Mouse (Mus musculus) bone marrow, adult 2 months (tissue): ENCODE measurements at regions not wholly inside any gene's neighbourhood (a gene's known extent, or its start where the extent isn't known, plus 50 kb on each side); places are given as distances from the start of the nearest gene placed in this dataset.

Experiments
- H3K27ac ChIP-seq: fragments of 200-500 bp; 2 replicates; pipeline ENCODE4 v1.5.1; 2012; ENCODE audit warnings: low read depth, mild to moderate bottlenecking, control low read depth, inconsistent platforms, low read length; ENCODE audit not compliant: control insufficient read depth, poor library complexity, insufficient read depth
- H3K4me1 ChIP-seq: fragments of 200-500 bp; 2 replicates; pipeline ENCODE4 v1.6.1; 2011; ENCODE audit warnings: low read length; ENCODE audit not compliant: control insufficient read depth, insufficient read depth
- H3K4me3 ChIP-seq: fragments of 200-500 bp; replicated peaks from 2 replicates; pipeline ENCODE3; 2011; ENCODE audit warnings: mild to moderate bottlenecking, low read depth, low read length, control low read depth; ENCODE audit not compliant: control insufficient read depth
- CTCF ChIP-seq: fragments of 200-500 bp; IDR thresholded peaks from 2 replicates; pipeline ENCODE4 v1.5.1; 2011; ENCODE audit warnings: low read length, control low read depth; ENCODE audit not compliant: control insufficient read depth, insufficient read depth
- POLR2A ChIP-seq: fragments of 200-500 bp; IDR thresholded peaks from 2 replicates; pipeline ENCODE4 v1.6.1; 2011; ENCODE audit warnings: low read depth, mild to moderate bottlenecking, control low read depth, low read length, borderline replicate concordance; ENCODE audit not compliant: control insufficient read depth
- WGBS: fragments of 180-500 bp; shearing (Covaris S2); methylation state at CpG from one replicate; pipeline ENCODE4 v1.1.7; 2018; 5-methylcytosine and 5-hydroxymethylcytosine counted together

DNA sequence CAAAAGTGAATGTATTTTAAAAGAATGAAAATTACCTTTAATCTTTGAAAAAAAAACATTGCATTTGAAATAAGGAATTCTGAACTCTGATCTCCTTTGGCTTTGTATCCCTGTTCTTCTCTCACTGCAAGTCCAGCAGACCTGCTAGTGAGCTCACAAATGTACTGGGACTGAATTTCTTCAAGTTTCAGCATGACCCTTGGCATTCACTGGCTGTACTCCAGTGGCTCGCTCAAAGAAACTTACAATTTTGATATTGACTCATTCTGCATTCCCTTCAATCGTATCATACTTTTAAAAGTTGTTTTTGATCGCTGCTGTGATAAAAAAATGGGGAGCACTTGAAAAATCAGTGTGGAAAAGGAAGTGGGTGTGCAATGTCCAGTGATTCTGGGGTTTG is 456.6 kb downstream of the Cd109 start:
- TF ChIP-seq CTCF (no peak), POLR2A (no peak)
- H3K4me1 ChIP-seq: no peaks in the 10 kb centered on the region
- H3K27ac ChIP-seq: no peak overlapping the region
- no peak overlapping the region for H3K4me3 ChIP-seq
- WGBS: 69% methylated on average over 3 of the region's 3 CpGs

DNA sequence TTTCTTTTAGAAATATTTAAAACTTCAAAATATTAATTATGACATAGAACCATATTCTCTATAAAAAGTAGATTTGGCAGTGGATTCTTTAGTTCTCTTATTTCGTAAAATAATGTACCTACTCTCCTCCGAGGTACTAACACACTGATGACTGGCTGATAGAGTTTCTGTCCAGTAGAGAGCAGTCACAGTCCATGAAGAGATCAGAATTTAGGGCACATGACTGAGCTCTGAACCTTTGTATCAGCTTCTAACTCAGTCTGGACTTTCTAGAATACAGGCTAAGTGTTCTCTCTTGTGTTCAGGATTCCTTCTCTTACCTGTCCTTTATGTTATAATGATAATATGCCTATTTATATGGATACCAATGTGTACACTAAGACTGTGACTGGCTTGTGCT is 494.3 kb downstream of the Cd109 start:
- Histone ChIP-seq H3K4me1 (no peaks in the 10 kb centered on the region), H3K27ac (no peak overlapping the region), H3K4me3 (no peak overlapping the region)
- TF ChIP-seq POLR2A: no peak
- no peak for TF ChIP-seq CTCF
- 56% methylated on average over 2 of the region's 2 CpGs for WGBS

DNA sequence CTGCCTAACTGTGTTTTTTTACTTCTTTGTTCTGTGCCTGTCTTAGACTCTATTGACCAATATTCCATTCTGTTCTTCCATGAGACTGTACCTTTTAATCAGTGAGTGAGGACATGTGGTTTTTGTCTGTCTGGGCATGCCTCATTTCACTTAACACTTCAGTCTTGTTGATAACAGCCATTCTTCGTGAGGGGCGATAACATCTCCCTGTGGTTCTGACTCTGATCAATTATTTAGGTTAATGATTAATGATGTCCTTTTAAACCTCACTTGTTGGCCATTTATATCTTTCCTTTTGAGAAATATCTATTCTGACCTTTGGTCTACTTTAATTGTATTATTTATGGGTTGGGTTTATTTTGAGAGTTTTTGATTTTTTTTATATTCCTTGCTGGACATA is 496.0 kb downstream of the Cd109 start:
- no peak overlapping the region for H3K4me3 ChIP-seq
- 86% methylated on average over 2 of the region's 2 CpGs for WGBS
- H3K27ac ChIP-seq: no peak overlapping the region
- no peaks in the 10 kb centered on the region for H3K4me1 ChIP-seq
- TF ChIP-seq POLR2A: no peak
- no peak for TF ChIP-seq CTCF

DNA sequence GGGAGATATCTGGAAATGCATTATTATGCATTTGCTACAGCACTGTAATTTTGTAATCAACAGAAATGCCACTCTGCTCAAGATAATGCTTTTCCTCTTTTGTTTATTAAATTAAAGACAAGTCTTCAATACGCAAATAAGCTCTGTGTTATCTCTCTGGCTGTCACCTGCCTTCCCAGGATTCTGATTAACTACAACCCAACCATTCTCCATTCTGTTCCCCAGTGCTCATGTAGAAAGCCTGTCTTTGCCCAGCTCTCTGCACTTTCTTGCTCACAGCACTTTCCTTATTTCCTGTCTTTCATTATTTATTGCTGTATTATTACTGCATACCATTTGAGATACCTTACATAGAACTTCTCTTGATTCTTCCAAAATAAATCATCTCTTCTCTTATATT is 525.6 kb downstream of the Cd109 start:
- Histone ChIP-seq H3K4me3 (no peak overlapping the region), H3K27ac (no peak overlapping the region), H3K4me1 (no peaks in the 10 kb centered on the region)
- WGBS: 75% methylated on average over 1 of the region's 1 CpGs
- TF ChIP-seq CTCF (no peak), POLR2A (no peak)

DNA sequence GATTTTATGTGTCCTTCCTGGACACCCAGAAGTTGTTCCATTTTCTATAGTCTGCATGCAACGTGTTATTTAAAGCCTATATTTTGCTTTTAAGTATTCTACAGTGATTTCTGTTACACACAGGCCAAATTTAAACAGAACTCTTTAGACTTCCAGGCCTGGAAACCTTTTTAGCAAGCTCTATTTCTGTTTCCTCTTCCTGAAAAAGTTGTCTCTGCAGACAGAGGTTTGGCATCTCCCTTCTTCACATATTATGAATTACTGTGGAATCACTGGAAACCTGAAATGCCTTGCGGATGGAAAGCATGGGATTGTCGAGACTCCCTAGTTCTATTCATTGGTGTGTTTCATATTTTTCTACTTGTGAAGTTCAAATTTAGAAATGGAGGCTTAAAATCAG is 530.7 kb downstream of the Cd109 start:
- no peak overlapping the region for H3K27ac ChIP-seq
- no peak overlapping the region for H3K4me3 ChIP-seq
- 64% methylated on average over 3 of the region's 3 CpGs for WGBS
- no peak for TF ChIP-seq POLR2A
- no peak for TF ChIP-seq CTCF
- H3K4me1 ChIP-seq: no peaks in the 10 kb centered on the region

DNA sequence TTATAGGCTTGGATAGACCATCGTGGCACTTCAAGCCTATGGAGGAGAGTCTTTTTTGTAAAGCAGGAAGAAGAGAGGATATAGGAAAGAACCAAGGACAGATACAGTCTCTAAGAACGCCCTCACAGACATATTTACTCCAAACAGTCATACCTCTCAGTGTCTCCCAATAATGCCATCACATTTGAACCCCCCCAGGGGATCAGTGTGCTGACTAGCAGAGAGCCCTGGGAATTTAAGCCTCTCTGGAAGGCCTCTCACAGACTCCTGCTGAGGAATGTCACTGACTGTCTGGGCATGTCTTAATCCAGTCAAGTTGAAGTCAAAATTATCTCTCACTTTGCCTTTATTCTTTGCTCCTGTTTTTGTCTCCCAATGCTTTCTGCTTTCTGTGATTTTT is 550.2 kb downstream of the Cd109 start:
- 57% methylated on average over 2 of the region's 2 CpGs for WGBS
- no peak for TF ChIP-seq CTCF
- TF ChIP-seq POLR2A: no peak

DNA sequence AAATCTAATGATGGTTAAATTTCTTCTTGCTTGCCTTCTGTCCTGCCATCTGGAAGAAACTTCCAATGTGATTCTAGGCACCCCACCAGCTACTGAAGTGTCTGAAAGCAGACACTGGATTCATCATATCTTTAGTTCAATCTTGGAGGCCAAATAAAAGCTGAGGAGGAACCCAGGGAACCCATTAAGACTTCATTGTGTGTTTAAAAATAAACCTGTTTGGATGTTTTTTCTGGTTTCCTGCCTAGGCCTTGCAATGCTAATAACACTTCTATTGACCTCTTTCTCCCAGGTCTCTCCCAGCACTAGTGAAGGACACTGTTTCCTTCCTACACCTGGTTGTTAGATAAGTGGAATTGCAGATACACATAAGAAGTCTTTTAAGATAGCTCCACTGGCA is 545.6 kb downstream of the Col12a1 start:
- no peak for TF ChIP-seq POLR2A
- no peak for TF ChIP-seq CTCF
- Histone ChIP-seq H3K4me1 (no peaks in the 10 kb centered on the region), H3K4me3 (no peak overlapping the region), H3K27ac (no peak overlapping the region)

More for the DNA sequence above, 550.2 kb downstream of the Cd109 start:
- Histone ChIP-seq H3K4me1 (no peaks in the 10 kb centered on the region), H3K4me3 (no peak overlapping the region), H3K27ac (no peak overlapping the region)

DNA sequence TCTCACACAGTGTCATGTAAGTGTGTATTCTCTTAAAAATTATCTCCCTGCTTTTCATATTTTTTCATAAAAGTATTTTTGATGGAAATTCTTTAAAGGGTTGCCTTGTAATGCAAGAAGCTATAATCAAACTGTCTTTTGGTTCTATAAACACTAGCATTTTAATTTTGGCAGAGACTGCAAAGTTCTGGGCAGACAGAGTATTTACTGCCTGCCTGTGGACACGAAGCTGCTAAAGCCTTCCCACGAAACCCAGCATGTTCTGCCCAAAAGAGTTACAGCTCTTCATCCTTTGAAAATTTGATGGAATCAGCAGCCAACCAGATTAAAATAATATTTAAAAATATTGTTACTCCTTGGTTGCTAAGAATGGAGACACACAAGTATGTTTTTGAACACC is 538.7 kb downstream of the Col12a1 start:
- TF ChIP-seq POLR2A: no peak
- TF ChIP-seq CTCF: no peak
- Histone ChIP-seq H3K4me1 (no peaks in the 10 kb centered on the region), H3K27ac (no peak overlapping the region), H3K4me3 (no peak overlapping the region)
- 68% methylated on average over 2 of the region's 2 CpGs for WGBS

DNA sequence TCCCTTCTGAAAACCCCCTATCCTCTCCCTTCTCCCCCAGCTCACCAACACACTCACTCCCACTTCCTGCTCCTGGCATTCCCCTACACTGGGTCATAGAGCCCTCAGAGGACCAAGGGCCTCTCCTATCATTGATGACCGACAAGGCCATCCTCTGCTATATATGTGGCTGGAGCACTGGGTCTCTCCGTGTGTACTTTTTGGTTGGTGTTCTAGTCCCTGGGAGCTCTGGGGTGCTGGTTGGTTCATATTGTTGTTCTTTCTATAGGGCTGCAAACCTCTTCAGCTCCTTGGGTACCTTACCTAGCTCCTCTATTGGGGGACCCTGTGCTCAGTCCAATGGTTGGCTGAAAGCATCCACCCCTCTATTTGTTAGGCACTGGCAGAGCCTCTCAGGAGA is 523.2 kb downstream of the Col12a1 start:
- 77% methylated on average over 2 of the region's 2 CpGs for WGBS
- Histone ChIP-seq H3K4me3 (no peak overlapping the region), H3K4me1 (no peaks in the 10 kb centered on the region), H3K27ac (no peak overlapping the region)
- TF ChIP-seq CTCF (no peak), POLR2A (no peak)
